Mouse (Mus musculus): ENCODE results near the gene Ralgds. TPM values are rescaled to one million over a fixed set of nuclear protein-coding genes. Genes with fewer than 3 reads are reported as not detected.

Ralgds gene
- total RNA-seq, 1 experiment from 2014 or later, result 3.7 TPM

GRCm38 (mm10) chr2:28529856-28530255, 16.9 kb downstream of the Ralgds start:
- ATAC-seq (replicated peaks; ENCODE audit: low read depth, poor library complexity, severe bottlenecking), result no peak

DNA sequence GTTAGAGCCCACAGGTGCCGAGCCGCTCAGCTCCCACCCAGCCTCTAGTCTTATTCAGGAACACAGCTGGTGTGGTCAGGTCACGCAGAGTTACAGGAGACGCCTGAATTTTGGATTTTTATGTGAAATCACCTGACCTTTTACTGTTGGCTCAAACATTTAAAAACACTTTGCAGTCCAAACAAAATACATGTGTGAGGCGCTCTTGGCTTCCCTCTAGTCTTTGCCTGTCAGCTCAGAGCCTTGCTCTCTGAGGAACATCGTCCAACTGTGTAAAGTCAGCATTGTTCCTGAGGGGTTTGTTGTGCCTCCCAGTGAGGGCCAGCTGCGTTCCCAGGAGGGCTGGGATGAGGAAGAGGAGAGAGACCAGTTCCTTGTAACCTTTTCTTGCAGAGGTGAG, 17.4 kb downstream of the Ralgds start:
- ATAC-seq (replicated peaks; ENCODE audit: low read depth, poor library complexity, severe bottlenecking), result no peak

DNA sequence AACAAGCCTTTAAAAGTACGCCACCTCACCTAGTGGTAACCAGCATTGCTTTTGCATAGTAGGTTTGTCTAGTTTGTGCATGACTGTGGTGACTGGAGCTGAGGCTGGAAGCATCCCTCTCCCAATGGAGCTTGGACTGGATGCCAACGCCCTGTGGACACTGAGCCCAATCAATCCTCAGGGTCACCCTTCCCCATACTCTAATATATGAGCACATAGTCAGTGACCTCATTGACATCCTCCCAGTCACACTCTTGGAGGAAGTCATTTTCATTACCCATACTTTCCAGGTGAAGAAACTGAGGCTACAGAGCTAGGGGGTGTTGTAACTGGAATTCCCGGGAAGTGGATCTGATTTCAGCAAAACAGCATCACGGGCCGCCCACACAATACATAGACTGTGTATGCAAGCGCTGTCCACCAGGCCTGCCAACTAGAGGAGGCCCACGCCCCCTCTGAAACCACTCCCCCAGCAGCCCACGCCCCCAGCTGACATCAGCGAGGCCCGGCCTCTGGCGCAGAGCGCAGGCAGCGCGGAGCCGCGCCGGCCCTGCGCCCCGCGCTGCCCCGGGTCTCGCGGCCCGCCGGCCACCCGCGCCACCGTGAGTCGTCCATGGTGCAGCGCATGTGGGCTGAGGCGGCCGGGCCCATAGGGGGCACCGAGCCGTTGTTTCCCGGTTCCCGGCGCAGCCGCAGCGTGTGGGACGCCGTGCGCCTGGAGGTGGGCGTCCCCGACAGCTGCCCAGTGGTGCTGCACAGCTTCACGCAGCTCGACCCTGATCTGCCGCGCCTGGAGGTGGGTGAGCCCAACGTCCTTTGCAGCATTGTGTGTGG, 20.2 kb downstream of the Ralgds start:
- peak; percentile 97 for ATAC-seq (replicated peaks; ENCODE audit: low read depth, poor library complexity, severe bottlenecking)

- no peak for ATAC-seq (replicated peaks; ENCODE audit: low read depth, poor library complexity, severe bottlenecking)
Observed at GRCm38 (mm10) chr2:28533901-28534435, 21.0 kb downstream of the Ralgds start.

DNA sequence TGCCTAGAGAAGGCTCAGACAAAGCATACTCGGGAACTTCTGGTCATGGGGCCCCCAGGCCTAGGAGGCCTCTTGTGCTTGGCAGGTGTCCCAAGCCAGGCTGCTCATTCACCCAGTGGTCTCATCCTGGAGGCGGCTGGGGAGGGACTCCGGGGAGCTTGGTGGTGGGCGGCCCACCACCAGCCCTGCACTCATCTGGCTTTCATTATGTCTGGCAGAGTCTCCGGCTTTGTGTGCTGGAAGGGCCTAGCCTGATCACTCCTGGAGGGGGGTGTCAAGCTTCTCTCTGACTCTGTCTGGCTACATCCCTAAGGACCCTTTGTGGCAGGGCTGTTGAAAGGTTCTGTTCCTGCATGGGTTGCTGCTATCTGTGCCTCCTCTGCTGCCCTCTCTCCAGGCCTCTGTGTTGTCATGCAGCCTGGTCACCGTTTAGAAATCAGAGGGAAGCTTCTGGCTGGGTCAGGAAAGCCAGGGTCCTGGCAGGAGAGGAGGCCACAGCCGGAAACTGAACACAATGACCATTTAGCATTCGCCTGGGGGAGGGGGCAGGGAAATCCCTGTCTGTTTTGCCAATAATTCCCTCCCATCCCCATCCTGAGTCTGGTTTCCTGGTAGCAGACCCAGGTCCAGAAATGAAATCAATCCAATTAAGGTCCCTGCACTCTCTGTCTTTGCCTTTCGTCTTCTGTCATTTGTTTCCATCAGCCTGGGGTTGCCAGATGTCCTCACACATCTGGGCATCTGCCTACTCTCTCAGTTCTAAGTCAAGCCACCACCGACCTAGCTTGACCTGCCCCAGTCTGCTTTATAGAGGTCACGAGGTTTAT, 21.7 kb downstream of the Ralgds start:
- ATAC-seq (replicated peaks; ENCODE audit: low read depth, poor library complexity, severe bottlenecking), result no peak

DNA sequence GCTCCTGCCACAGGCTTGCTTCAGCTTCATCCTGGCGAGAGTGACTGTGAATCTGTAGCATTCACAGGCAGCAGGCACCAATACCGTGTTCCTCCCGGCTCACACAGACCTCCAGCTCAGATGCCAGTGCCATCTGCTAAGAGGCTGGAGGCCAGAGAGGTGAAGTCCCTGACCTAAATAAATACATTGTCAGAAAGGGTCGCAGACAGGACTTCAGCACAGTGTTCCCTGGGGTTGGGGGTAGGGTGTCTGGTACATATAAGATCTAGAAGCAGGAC, 22.3 kb downstream of the Ralgds start:
- no peak for ATAC-seq (replicated peaks; ENCODE audit: low read depth, poor library complexity, severe bottlenecking)

GRCm38 (mm10) chr2:28535650-28536049, 22.7 kb downstream of the Ralgds start:
- no peak for ATAC-seq (replicated peaks; ENCODE audit: low read depth, poor library complexity, severe bottlenecking)

DNA sequence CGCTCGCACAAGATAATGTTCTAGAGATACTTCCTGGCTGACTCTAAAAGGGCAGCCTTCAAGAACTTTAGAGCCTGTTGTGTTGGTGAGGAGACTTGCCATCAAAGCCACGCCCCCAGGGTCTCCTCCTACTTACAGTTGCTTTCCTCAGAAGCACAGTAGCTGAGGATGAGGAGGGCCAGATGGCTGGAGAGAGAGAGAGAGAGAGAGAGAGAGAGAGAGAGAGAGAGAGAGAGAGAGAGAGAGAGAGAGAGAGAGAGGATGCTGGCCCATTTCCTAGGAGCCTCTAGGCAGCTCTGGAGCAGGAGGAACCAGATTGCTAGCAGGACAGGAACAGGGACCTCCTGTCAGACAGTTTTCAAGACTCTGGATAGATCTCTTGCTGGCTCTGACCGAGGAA, 23.2 kb downstream of the Ralgds start:
- no peak for ATAC-seq (replicated peaks; ENCODE audit: low read depth, poor library complexity, severe bottlenecking)

- no peak for ATAC-seq (replicated peaks; ENCODE audit: low read depth, poor library complexity, severe bottlenecking)
Observed at GRCm38 (mm10) chr2:28536766-28537633, 24.1 kb downstream of the Ralgds start.

DNA sequence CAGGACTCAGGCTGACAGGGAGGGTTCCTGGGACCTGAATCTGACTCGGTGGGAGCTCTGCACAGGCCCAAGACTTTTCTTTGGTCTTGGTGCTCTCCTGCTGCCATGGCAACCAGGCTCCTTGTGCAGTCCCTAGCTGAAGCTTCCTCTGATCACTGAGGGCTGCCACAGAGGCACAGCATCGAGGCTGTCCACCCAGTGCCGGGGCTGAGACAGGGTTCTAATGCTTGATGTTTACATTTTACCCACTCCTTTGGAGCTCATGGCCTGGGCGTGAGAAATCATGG, 24.7 kb downstream of the Ralgds start:
- ATAC-seq (replicated peaks; ENCODE audit: low read depth, poor library complexity, severe bottlenecking), result no peak

GRCm38 (mm10) chr2:28537995-28538816, 25.3 kb downstream of the Ralgds start:
- ATAC-seq (replicated peaks; ENCODE audit: low read depth, poor library complexity, severe bottlenecking), result no peak

DNA sequence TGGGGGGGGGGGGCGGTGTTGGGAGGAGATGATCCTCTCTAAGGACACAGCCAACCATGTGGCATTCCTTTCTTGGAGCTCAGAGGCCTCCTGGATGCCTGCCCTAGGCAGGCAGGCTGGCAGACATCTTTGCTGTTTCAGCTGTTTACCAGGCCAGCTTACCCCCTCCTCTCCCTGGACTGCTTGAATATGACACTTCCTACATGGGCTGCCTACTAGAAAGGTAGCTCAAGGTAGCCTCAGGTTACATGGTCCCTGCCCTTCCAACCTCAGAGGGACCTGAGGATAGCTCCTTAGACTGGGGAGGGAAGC, 25.8 kb downstream of the Ralgds start:
- ATAC-seq (replicated peaks; ENCODE audit: low read depth, poor library complexity, severe bottlenecking), result no peak

GRCm38 (mm10) chr2:28539206-28539605, 26.3 kb downstream of the Ralgds start:
- no peak for ATAC-seq (replicated peaks; ENCODE audit: low read depth, poor library complexity, severe bottlenecking)

DNA sequence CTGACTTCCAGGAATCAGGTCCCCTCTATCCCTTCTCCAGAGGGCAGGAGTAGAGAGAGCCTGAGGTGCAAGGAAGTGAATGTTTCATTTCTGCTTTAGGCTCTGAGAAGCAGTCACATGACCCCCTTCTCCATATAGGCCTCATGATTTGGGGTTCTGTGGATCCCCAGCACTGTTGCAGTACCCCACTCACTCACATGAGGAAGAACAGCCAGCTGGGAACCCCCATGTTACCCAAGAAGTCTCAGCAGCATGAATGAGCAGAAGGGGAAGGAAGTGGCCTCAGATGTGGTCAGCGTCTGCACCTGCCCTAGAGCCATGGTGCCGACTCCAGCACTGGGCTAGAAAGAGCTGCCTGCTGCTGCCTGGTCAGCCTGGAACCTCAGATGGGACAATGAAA, 27.0 kb downstream of the Ralgds start:
- ATAC-seq (replicated peaks; ENCODE audit: low read depth, poor library complexity, severe bottlenecking), result peak; percentile 92

DNA sequence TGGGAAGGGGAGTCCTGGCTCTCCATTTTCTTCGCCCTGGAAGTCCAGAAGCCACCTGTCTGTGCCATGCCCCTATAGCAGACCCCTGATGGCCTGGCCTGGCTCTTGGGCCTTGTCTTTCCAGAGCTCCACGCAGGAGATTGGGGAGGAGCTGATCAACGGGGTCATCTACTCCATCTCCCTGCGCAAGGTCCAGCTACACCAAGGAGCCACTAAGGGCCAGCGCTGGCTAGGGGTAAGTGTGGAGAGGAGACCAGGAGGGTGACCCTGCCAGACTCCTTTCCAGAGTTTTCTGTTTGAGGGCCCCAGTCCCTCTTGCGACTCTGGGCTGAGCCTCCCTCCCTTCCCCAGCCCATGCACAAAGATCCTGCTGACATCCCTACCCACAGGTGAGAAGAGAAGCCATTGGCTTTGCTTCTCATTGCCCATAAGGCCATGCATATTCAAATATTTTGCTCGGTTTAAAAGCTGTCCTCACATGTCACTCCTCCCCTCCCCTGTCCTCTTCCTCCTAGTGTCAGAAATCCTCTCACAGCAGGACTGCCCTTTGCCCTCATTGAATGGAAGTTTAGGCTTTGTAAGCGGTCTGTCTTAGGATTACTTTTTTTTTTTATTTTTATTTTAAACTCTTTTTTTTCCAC, 27.8 kb downstream of the Ralgds start:
- ATAC-seq (replicated peaks; ENCODE audit: low read depth, poor library complexity, severe bottlenecking), result no peak

DNA sequence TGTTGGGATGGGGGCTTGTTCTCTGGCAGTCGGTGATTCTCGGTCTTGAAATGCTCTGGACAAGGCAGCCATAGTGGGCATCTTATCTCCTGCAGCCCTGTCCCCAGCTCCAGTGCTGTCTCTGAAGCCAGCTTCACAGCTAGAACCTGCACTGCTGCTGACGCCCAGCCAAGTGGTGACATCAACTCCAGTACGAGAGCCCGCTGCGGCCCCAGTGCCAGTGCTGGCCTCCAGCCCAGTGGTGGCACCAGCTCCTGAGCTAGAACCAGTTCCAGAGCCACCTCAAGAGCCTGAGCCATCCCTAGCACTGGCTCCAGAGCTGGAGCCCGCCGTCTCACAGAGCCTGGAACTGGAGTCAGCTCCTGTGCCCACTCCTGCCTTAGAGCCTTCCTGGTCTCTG, 31.0 kb downstream of the Ralgds start:
- no peak for ATAC-seq (replicated peaks; ENCODE audit: low read depth, poor library complexity, severe bottlenecking)

DNA sequence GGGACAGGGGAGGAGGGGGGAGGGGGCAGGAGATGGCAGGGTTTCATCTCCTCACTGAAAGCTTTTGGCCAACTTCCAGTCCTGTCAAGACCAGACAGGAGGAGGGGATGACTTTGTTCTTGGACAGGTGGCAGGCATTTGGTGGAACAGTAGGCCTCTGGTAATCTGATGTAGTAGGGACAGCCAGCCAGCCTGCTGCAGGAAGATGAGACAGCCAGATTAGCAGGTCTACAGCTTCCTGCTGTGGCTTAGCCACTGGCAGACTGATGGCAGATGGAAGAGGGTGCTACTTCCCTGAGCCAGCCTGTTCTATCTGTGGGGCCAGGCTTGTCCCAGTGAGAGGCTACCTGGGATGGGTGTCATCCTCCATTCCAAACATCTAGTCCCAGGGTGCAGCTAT, 33.1 kb downstream of the Ralgds start:
- ATAC-seq (replicated peaks; ENCODE audit: low read depth, poor library complexity, severe bottlenecking), result peak; percentile 39

DNA sequence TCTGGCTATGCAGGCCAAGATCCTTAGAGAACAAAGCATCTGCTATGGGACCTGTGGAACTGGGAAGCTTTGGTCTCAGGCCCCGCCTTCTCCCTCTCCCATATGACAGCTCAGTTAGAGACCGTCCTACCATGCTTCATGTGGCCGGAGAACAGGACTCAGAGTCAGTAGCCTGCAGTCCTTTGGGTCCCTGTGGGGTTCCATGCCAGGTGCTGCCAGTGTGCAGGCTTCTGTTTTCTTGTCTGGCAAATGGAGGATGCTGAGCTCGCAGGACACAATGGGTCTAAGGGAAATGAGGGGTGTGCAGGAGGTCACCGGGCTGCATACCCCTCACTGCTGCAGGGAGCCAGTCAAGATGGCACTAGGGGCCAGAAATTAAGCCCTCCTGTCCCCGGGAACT, 33.6 kb downstream of the Ralgds start:
- ATAC-seq (replicated peaks; ENCODE audit: low read depth, poor library complexity, severe bottlenecking), result no peak

Measured in common myeloid progenitor, adult 5-6 weeks (primary cell).